Mouse (Mus musculus) intestine, embryonic 15.5 days (tissue): ENCODE results near the gene Tgfb2. TPM values are rescaled to one million over a fixed set of nuclear protein-coding genes. Genes with fewer than 3 reads are reported as not detected.
A peak's percentile ranks its signal among the peaks of the same experiment; 100 is the strongest.

Experiments used
- ATAC-seq: fragments of 200-750 bp; cut with Nextera tagmentation; 2 replicates; pipeline ENCODE4 v1.8.0; 2017; ENCODE audit warnings: moderate TSS enrichment, moderate library complexity
- H3K27ac ChIP-seq: fragments of 300-500 bp; sonication (generic); 2 replicates; pipeline ENCODE4 v1.5.1; 2015; ENCODE audit warnings: mild to moderate bottlenecking, inconsistent platforms
- H3K27me3 ChIP-seq: fragments of 300-500 bp; sonication (generic); replicated peaks from 2 replicates; pipeline ENCODE4 v1.6.1; 2015; ENCODE audit warnings: inconsistent platforms
- H3K36me3 ChIP-seq: fragments of 300-500 bp; sonication (generic); 2 replicates; pipeline ENCODE4 v1.6.1; 2015; ENCODE audit warnings: inconsistent platforms
- H3K4me1 ChIP-seq: fragments of 300-500 bp; sonication (generic); replicated peaks from 2 replicates; pipeline ENCODE4 v1.6.1; 2015; ENCODE audit warnings: inconsistent platforms
- H3K4me2 ChIP-seq: fragments of 300-500 bp; sonication (generic); replicated peaks from 2 replicates; pipeline ENCODE4 v1.6.1; 2015; ENCODE audit warnings: mild to moderate bottlenecking, inconsistent platforms
- H3K4me3 ChIP-seq: fragments of 300-500 bp; sonication (generic); replicated peaks from 2 replicates; pipeline ENCODE4 v1.5.1; 2015; ENCODE audit warnings: inconsistent platforms
- H3K9ac ChIP-seq: fragments of 300-500 bp; sonication (generic); 2 replicates; pipeline ENCODE4 v1.6.1; 2015; ENCODE audit warnings: inconsistent platforms
- H3K9me3 ChIP-seq: fragments of 300-500 bp; sonication (generic); 2 replicates; pipeline ENCODE4 v1.6.1; 2016; ENCODE audit warnings: inconsistent platforms
- WGBS: fragments of 180-500 bp; shearing (Covaris S2); methylation state at CpG from one replicate; pipeline ENCODE4 v1.1.7; 2015; 5-methylcytosine and 5-hydroxymethylcytosine counted together
- polyA plus RNA-seq: library from polyadenylated mRNA; unstranded; fragments of >200 nt; fragmentation: Nextera tagmentation; extraction: Ambion mirVana; gene quantifications from 2 replicates; pipeline ENCODE4 v1.2.1, GENCODE M21; 2015

The Tgfb2 gene
- polyA plus RNA-seq, 1 experiment from 2014 or later = 18.5 TPM

DNA sequence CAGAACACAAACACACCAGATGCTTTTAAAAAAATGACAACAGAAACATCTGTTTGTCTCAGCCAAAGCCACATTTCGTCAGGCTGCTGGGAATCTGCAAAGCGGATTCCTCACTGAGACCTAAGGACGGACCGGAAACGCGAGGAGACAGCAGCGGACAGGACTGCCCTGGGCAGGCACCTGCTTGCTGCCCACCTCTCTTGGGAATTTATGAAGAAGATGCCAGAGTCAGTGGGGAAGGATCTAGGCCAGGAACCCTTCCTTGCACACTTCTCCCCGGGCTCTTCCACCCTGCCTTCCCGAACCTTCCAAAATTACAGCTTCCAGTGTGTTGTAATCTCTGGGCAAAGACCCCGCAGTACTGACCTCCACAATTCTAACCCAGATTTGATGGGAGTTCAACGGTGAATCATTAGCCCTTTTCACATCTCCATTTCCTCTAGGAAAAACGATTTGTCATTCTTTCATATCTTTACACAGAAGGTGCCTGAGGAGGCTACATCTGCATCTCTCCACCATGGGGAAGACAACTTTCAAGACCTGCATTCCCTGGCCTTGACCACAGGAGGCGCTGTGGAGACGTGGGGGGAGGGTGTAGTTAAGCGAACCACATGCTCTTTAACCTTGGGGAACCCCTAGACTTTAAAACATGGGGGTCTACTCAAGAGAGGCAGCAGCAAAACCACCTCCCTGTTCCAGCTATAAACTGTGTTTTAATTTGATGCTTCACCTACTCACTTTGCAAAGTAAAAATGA, 7.0 kb downstream of the Tgfb2 start:
- Histone ChIP-seq H3K4me1 (peaks cover 6% of the 10 kb centered on the region; the same call in 1 of the 2 replicates), H3K4me3 (no peak overlapping the region), H3K4me2 (no peak overlapping the region), H3K27ac (no peak overlapping the region), H3K27me3 (no peaks in the 10 kb centered on the region), H3K9ac (no peak overlapping the region), H3K9me3 (no peaks in the 10 kb centered on the region), H3K36me3 (no peaks in the 10 kb centered on the region)
- no peak for ATAC-seq
- 77% methylated on average over 15 of the region's 15 CpGs for WGBS

DNA sequence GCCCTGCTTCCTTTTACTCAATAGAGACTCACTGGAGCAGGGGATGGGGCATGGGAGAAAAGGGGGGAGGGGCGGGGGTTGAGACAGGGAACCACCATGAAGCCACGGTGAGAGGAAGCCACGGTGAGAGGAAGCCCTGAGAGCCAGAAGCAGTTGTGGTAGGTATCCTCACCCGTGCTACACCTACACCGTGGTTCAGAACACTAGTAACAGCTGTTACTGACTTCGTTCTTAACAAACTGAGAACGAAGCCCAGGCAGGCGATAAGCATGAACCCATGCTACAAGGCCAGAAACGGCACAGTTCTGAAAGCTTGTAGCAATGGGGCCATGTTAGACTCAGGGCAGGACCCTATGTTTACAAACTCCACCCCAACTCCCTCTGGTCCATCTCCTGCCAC, 9.6 kb downstream of the Tgfb2 start:
- H3K4me2 ChIP-seq = no peak overlapping the region
- WGBS = 82% methylated on average over 9 of the region's 9 CpGs
- H3K36me3 ChIP-seq = no peaks in the 10 kb centered on the region
- H3K9ac ChIP-seq = no peak overlapping the region
- H3K4me1 ChIP-seq = no peaks in the 10 kb centered on the region
- no peak overlapping the region for H3K4me3 ChIP-seq
- no peaks in the 10 kb centered on the region for H3K27me3 ChIP-seq
- H3K27ac ChIP-seq = no peak overlapping the region
- ATAC-seq = no peak
- H3K9me3 ChIP-seq = no peaks in the 10 kb centered on the region

DNA sequence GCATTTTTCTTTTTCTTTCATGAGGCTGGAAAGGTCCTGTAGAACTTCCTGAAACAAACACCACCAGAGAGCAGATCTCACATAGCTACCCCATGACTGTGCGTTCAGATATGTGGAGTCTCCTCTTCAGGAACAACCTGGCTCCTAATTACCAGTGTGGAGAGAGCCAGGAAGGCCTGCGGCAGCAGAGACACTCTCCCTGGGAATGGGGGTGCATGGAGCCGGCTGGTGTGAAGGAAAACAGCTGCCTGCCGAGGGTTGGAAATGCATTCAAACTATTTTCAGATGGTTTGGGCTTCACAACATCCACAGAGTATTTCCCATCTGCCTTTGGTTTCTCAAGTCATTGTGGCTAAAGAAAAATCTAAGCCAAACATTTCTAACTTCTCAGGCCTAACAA, 10.4 kb downstream of the Tgfb2 start:
- ATAC-seq = peak; percentile 34; the same call in 1 of the 2 replicates
- H3K9me3 ChIP-seq = no peaks in the 10 kb centered on the region
- no peaks in the 10 kb centered on the region for H3K4me1 ChIP-seq
- no peaks in the 10 kb centered on the region for H3K27me3 ChIP-seq
- peak overlapping the region; percentile 36; the same call in 1 of the 2 replicates for H3K27ac ChIP-seq
- no peak overlapping the region for H3K4me2 ChIP-seq
- WGBS = 40% methylated on average over 4 of the region's 4 CpGs
- H3K36me3 ChIP-seq = no peaks in the 10 kb centered on the region
- no peak overlapping the region for H3K9ac ChIP-seq
- H3K4me3 ChIP-seq = no peak overlapping the region

DNA sequence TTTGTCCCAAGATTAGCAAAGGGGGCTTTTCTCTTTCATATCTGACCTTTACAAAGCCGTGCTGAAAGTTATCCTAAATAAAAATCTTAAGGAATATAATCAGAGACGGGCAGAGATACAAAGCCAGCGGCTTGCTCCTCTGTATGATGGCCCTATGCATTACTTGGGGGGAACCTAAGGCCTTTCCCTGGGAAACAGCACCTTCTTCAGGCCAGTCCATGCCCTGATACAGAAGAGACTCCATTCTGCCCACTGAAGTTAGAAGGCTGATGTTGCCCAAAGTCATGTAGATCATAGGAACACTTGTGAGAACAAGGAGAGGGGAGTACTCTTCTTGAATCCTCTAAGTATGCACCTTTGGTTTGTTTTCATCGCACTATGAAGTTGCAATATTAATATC, 13.4 kb downstream of the Tgfb2 start:
- ATAC-seq = no peak
- Histone ChIP-seq H3K9me3 (no peaks in the 10 kb centered on the region), H3K36me3 (no peaks in the 10 kb centered on the region), H3K9ac (no peak overlapping the region), H3K4me3 (no peak overlapping the region), H3K4me2 (no peak overlapping the region), H3K4me1 (no peaks in the 10 kb centered on the region), H3K27ac (no peak overlapping the region), H3K27me3 (no peaks in the 10 kb centered on the region)
- 89% methylated on average over 4 of the region's 4 CpGs for WGBS

DNA sequence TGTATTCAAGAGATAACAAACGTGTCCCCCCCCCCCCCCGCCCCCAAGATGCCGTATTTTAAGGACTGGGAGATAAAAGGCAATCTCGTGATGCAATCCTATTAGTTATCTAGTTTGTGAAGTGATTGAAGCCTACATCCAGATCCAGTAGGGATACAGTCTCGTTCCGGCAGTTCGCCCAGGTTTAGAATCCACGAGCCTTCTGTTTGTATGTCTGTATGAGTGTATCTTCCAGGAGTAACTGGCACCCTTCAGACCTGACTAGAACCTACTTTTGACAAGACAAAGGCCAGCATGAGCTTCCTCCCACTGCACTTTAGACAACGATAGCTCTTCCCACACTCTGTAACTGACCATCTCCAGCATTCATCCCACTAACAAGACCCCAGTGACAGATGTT, 14.1 kb downstream of the Tgfb2 start:
- Histone ChIP-seq H3K9me3 (no peaks in the 10 kb centered on the region), H3K9ac (no peak overlapping the region), H3K27ac (no peak overlapping the region), H3K36me3 (no peaks in the 10 kb centered on the region), H3K4me1 (no peaks in the 10 kb centered on the region), H3K4me3 (no peak overlapping the region), H3K27me3 (no peaks in the 10 kb centered on the region), H3K4me2 (no peak overlapping the region)
- 91% methylated on average over 9 of the region's 9 CpGs for WGBS
- no peak for ATAC-seq

DNA sequence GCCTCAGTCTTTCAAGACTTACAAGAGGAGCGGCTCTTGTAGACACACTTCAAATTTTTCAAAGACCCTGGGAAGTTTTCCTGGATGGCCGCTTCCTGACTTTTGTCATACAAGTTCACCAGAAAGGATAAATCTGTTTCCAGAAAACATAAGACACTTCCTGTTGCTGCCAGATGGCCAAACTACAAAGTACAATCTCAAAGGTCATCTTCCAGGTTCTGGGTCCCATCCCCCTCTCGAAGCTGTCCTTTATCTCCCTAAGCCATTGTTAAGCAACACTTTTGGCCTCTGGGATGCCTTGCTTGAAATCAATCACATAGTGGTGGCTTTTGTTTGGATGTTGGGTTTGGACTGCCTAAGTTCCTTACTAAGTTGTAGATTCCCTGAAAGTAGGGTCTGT, 21.7 kb downstream of the Tgfb2 start:
- H3K9me3 ChIP-seq = no peaks in the 10 kb centered on the region
- 70% methylated on average over 3 of the region's 3 CpGs for WGBS
- no peaks in the 10 kb centered on the region for H3K36me3 ChIP-seq
- no peak overlapping the region for H3K4me2 ChIP-seq
- no peak overlapping the region for H3K27ac ChIP-seq
- no peaks in the 10 kb centered on the region for H3K4me1 ChIP-seq
- H3K4me3 ChIP-seq = no peak overlapping the region
- H3K9ac ChIP-seq = no peak overlapping the region
- ATAC-seq = no peak
- H3K27me3 ChIP-seq = no peaks in the 10 kb centered on the region

DNA sequence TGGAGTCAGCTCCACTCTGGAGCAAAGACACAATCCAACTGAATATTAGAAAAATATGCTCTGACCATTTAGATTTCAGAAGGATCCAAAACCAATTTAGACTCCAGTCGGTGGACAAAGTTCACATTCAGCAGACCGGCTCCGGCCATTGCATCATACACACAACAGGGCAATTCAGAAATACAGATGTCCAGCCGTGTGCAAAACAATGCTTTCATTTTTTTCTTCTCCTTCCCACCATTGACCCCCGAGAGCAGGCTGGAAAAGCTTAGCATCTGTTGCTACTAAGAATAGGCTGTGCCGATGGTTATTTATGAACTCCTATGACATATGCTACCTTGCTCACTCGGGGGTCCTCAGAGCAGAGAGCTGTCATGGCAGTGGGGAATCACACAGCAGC, 23.2 kb downstream of the Tgfb2 start:
- WGBS = 54% methylated on average over 7 of the region's 7 CpGs
- Histone ChIP-seq H3K36me3 (no peaks in the 10 kb centered on the region), H3K4me2 (no peak overlapping the region), H3K27ac (no peak overlapping the region), H3K27me3 (no peaks in the 10 kb centered on the region), H3K9me3 (no peaks in the 10 kb centered on the region), H3K4me1 (no peaks in the 10 kb centered on the region), H3K4me3 (no peak overlapping the region), H3K9ac (no peak overlapping the region)
- peak; percentile 49; the same call in 1 of the 2 replicates for ATAC-seq

DNA sequence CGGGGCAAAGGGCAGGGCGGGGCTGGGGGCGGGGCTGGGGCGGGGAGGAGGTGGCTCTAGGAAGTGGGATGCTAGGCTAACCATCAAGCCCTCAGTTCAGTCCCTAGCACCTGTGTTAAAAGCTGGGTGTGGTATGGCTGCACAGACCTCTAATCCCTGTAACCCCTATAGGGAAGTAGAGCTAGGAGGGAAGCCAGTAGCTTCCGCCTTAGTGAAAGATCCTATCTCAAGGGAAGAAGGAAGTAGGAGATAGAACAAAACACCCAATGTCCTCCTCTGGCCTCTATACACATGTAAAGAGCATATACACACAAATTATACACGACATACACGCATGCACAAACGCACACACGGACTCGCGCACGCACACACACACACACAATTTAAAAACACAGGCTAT, 28.2 kb downstream of the Tgfb2 start:
- Histone ChIP-seq H3K36me3 (no peaks in the 10 kb centered on the region), H3K9ac (no peak overlapping the region), H3K4me2 (no peak overlapping the region), H3K27ac (no peak overlapping the region), H3K9me3 (no peaks in the 10 kb centered on the region), H3K27me3 (no peaks in the 10 kb centered on the region), H3K4me1 (no peaks in the 10 kb centered on the region), H3K4me3 (no peak overlapping the region)
- WGBS = 82% methylated on average over 12 of the region's 12 CpGs
- ATAC-seq = peak; percentile 39; the same call in 1 of the 2 replicates

DNA sequence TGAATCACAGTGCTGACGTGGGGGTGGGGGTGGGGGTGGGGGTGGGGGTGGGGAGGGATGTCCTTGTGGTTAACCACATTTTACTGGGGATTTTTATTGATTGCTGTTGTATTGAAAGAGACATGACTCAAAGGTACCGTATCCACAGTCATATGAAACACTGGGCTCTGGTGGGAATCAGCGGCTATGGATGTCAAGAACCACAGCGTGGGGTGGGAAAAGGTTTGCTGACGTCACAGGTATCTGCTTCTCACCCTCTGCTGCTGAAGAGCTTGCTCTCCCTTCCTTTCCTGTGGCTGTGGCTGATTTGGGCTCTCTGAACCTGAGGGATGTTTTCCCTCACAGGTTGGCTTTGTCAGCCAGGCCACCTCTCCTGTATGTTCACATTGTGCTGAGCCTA, 29.6 kb downstream of the Tgfb2 start:
- no peaks in the 10 kb centered on the region for H3K27me3 ChIP-seq
- no peaks in the 10 kb centered on the region for H3K9me3 ChIP-seq
- ATAC-seq = no peak
- WGBS = 73% methylated on average over 5 of the region's 5 CpGs
- no peaks in the 10 kb centered on the region for H3K36me3 ChIP-seq
- H3K4me3 ChIP-seq = no peak overlapping the region
- no peak overlapping the region for H3K4me2 ChIP-seq
- no peak overlapping the region for H3K27ac ChIP-seq
- H3K9ac ChIP-seq = no peak overlapping the region
- H3K4me1 ChIP-seq = no peaks in the 10 kb centered on the region

DNA sequence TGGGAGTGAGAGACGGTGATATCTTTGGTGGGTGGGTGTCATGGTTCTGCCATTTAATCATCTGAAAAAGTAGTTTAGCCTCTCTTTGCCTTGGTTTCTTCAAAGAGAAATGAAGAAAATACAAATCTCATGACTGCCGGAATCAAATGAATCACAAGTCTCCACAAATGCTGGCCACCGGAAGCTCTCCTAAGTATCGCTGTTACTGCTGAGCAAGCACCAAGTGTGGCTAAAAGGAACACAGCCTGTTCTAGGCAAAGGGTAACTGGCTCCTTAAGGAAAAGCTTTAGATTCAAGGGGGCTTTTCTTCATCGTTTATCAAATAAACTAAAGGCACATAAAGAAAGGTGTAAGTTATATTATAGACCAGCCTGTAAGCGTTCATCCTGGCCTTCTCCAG, 30.5 kb downstream of the Tgfb2 start:
- WGBS = 78% methylated on average over 6 of the region's 6 CpGs
- Histone ChIP-seq H3K4me1 (no peaks in the 10 kb centered on the region), H3K4me3 (no peak overlapping the region), H3K4me2 (no peak overlapping the region), H3K9ac (no peak overlapping the region), H3K36me3 (no peaks in the 10 kb centered on the region), H3K27me3 (no peaks in the 10 kb centered on the region), H3K9me3 (no peaks in the 10 kb centered on the region), H3K27ac (no peak overlapping the region)
- ATAC-seq = no peak

DNA sequence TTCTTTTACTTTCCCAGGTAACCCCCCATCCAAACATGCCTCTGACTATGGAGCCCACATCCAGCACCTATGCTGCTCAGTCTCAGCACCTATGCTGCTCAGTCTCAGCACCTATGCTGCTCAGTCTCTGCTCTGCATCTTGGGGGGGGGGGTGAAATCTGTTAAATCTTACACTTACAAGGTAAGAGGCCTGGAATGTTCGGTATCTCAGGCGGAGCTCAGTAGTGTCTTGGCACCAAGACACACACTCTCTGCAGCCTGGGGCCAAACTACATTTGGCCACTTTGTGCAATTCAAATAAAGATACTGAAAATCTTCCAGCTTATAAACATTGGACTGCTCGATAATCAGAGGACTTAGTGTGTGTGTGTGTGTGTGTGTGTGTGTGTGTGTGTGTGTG, 31.2 kb downstream of the Tgfb2 start:
- Histone ChIP-seq H3K4me1 (no peaks in the 10 kb centered on the region), H3K4me2 (no peak overlapping the region), H3K27me3 (no peaks in the 10 kb centered on the region), H3K9ac (no peak overlapping the region), H3K9me3 (no peaks in the 10 kb centered on the region), H3K27ac (no peak overlapping the region), H3K36me3 (no peaks in the 10 kb centered on the region), H3K4me3 (no peak overlapping the region)
- 69% methylated on average over 3 of the region's 3 CpGs for WGBS
- ATAC-seq = no peak

DNA sequence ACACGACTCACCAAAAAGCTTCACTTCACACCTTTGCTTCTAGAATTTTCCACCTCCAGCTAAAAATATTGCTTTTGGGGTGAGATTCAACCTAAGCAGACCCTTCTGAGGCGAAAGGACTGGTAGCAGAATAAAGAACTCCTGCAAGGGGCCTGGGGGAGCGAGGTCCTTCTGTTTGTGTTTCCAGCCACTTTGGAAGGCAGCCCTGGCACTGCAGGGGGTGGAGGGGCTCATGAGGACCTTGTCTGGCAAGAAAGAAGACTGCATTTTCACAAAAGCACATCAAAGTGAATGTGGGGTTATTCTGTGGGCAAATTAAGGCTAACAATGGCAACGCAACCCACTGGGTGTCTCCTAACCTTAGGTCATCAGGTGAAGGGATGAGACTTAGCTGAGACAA, 32.6 kb downstream of the Tgfb2 start:
- H3K4me3 ChIP-seq = no peak overlapping the region
- H3K4me1 ChIP-seq = no peaks in the 10 kb centered on the region
- no peaks in the 10 kb centered on the region for H3K36me3 ChIP-seq
- ATAC-seq = no peak
- H3K9ac ChIP-seq = no peak overlapping the region
- H3K27me3 ChIP-seq = no peaks in the 10 kb centered on the region
- WGBS = 82% methylated on average over 4 of the region's 4 CpGs
- H3K4me2 ChIP-seq = no peak overlapping the region
- no peak overlapping the region for H3K27ac ChIP-seq
- H3K9me3 ChIP-seq = no peaks in the 10 kb centered on the region

DNA sequence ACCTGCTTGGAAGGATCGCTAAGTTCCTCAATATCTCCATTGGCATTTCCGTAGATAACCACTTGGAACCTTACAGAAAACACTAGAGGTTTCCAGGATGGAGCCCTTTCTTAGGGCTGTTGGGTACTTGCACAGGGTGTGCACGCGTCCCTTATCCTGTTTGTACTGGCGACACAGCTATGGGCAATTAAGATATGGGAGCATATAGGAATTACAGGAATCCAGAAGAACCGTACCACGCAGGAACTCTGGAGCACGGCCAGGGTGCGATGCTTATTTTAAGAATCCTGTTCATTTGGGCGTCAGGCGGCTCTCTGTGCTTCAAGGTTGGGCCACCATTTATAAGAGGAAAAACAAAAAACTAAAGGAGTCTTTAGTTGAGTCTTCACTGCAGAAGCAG, 42.4 kb downstream of the Tgfb2 start:
- Histone ChIP-seq H3K27me3 (no peaks in the 10 kb centered on the region), H3K9ac (no peak overlapping the region), H3K4me1 (no peaks in the 10 kb centered on the region), H3K9me3 (no peaks in the 10 kb centered on the region), H3K4me3 (no peak overlapping the region), H3K36me3 (no peaks in the 10 kb centered on the region), H3K27ac (no peak overlapping the region), H3K4me2 (no peak overlapping the region)
- no peak for ATAC-seq
- WGBS = 79% methylated on average over 11 of the region's 11 CpGs
